Comparison of ENCODE assay signal across 9 mouse cellular contexts in the genomic region with DNA sequence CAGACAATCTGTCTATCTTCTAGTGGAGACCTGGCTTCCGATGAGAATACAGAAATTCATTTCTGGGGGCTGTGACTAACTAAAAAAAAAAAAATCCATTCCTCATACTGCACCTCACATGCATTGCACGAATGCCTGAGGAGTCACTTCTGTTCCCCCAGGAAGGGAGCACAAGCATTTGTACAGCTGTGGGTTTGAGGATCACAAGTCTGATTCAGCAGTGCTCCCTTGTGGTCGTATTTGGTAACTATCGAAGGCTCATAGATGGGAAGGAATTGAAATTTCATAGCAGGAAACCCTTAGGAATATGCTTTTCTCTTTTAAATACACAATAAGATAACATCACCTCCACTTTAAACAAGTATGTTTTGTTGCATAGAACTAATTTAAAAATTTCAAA. TPM values are rescaled to one million over a fixed set of nuclear protein-coding genes. Genes with fewer than 3 reads are reported as not detected.
DNase-seq lines count a peak whose midpoint lies in the region; ATAC-seq lines count a peak whose summit lies in the region.
"Had no signal": no experiment of that assay in that cellular context is flagged by ENCODE, and none has a peak within 500 bp of the region (broad histone marks: within the 10 kb centered on the region; RNA-seq: fewer than 3 reads in every experiment).

No protein-coding gene starts in this region.

- H3K9ac ChIP-seq in midbrain, embryonic 11.5 days (ENCODE audit: low read length): no peak overlapping the region
- H3K9ac ChIP-seq in midbrain, embryonic 13.5 days (replicated peaks): no peak overlapping the region
- H3K9ac ChIP-seq in forebrain, embryonic 11.5 days (ENCODE audit: low read length): no peak overlapping the region

- no peak overlapping the region for H3K27ac ChIP-seq in midbrain, embryonic 11.5 days (ENCODE audit: low read depth, low read length)
- no peak overlapping the region for H3K27ac ChIP-seq in midbrain, embryonic 13.5 days
- no peak overlapping the region for H3K27ac ChIP-seq in forebrain, embryonic 11.5 days (ENCODE audit: low read depth, low read length)

- no peak overlapping the region for H3K4me2 ChIP-seq in midbrain, embryonic 11.5 days
- no peak overlapping the region for H3K4me2 ChIP-seq in midbrain, embryonic 13.5 days (replicated peaks)
- no peak overlapping the region for H3K4me2 ChIP-seq in forebrain, embryonic 11.5 days (ENCODE audit: low read depth, low read length, severe bottlenecking)

- no peaks in the 10 kb centered on the region for H3K36me3 ChIP-seq in midbrain, embryonic 11.5 days (ENCODE audit: control insufficient read depth, insufficient read depth, low read length)
- H3K36me3 ChIP-seq in midbrain, embryonic 13.5 days: no peaks in the 10 kb centered on the region
- no peaks in the 10 kb centered on the region for H3K36me3 ChIP-seq in forebrain, embryonic 11.5 days (ENCODE audit: control insufficient read depth, insufficient read depth, low read length)

- H3K4me1 ChIP-seq in midbrain, embryonic 11.5 days (ENCODE audit: control insufficient read depth, insufficient read depth, low read length): no peaks in the 10 kb centered on the region
- H3K4me1 ChIP-seq in midbrain, embryonic 13.5 days (replicated peaks): no peaks in the 10 kb centered on the region
- no peaks in the 10 kb centered on the region for H3K4me1 ChIP-seq in forebrain, embryonic 11.5 days (replicated peaks; ENCODE audit: control insufficient read depth, insufficient read depth, low read length)

- H3K9me3 ChIP-seq in midbrain, embryonic 11.5 days (ENCODE audit: control insufficient read depth, low read length): no peaks in the 10 kb centered on the region
- H3K9me3 ChIP-seq in midbrain, embryonic 13.5 days: no peaks in the 10 kb centered on the region
- no peaks in the 10 kb centered on the region for H3K9me3 ChIP-seq in forebrain, embryonic 11.5 days (ENCODE audit: control insufficient read depth, low read length)

- H3K27me3 ChIP-seq in midbrain, embryonic 11.5 days (ENCODE audit: control insufficient read depth, insufficient read depth, low read length): no peaks in the 10 kb centered on the region
- no peaks in the 10 kb centered on the region for H3K27me3 ChIP-seq in midbrain, embryonic 13.5 days
- no peaks in the 10 kb centered on the region for H3K27me3 ChIP-seq in forebrain, embryonic 11.5 days (ENCODE audit: control insufficient read depth, insufficient read depth, low read length)

- WGBS in midbrain, embryonic 11.5 days: 31% methylated on average over 4 of the region's 4 CpGs
- WGBS in midbrain, embryonic 13.5 days: 32% methylated on average over 4 of the region's 4 CpGs
- WGBS in forebrain, embryonic 11.5 days: 34% methylated on average over 4 of the region's 4 CpGs

- H3K4me3 ChIP-seq in midbrain, embryonic 11.5 days (ENCODE audit: low read depth, low read length): no peak overlapping the region
- H3K4me3 ChIP-seq in midbrain, embryonic 13.5 days (replicated peaks): no peak overlapping the region
- H3K4me3 ChIP-seq in forebrain, embryonic 11.5 days (ENCODE audit: low read depth, low read length): no peak overlapping the region
- H3K4me3 ChIP-seq: erythroblast, embryonic 14.5 days had no signal

- no peak for ATAC-seq in midbrain, embryonic 11.5 days (ENCODE audit: low FRiP score)
- ATAC-seq in midbrain, embryonic 13.5 days: no peak
- ATAC-seq in forebrain, embryonic 11.5 days (replicated peaks; ENCODE audit: low FRiP score): no peak

- peak; percentile 91 for DNase-seq in midbrain, embryonic 11.5 days (ENCODE audit: low spot score, missing footprints)
- peak; percentile 44 for DNase-seq in adrenal gland, postnatal 25 days
- peak; percentile 62 for DNase-seq in forebrain, embryonic 11.5 days (ENCODE audit: low spot score)
- peak; percentile 81 for DNase-seq in heart, postnatal 4 days
- peak; percentile 45 for DNase-seq in left cerebral cortex, adult 11 months (ENCODE audit: low spot score)
- peak; percentile 64 for DNase-seq in mesoderm, embryonic 11.5 days (ENCODE audit: low read depth, low spot score)
- DNase-seq in thymus, postnatal 4 days: peak; percentile 79

RNA-seq across cellular contexts. Expression of a gene that starts 16.6 kb away (rescaled TPM):
- 0.04 and 0.10 TPM in 2 replicates for polyA plus RNA-seq in midbrain, embryonic 11.5 days (2014; fragmentation: Nextera tagmentation; extraction: Ambion mirVana)
- polyA plus RNA-seq in midbrain, embryonic 13.5 days (2015; fragmentation: Nextera tagmentation; extraction: Ambion mirVana): 0.09 TPM in 1 of 2 replicates, not detected in the other
- not detected in 2 replicates for total RNA-seq in adrenal gland, postnatal 25 days (2021)
- not detected in 2 replicates for polyA plus RNA-seq in forebrain, embryonic 11.5 days (2014; fragmentation: Nextera tagmentation; extraction: Ambion mirVana)
- total RNA-seq in heart, postnatal 4 days (2021): under 1 TPM; 0.26 to 0.27 TPM
- polyA plus RNA-seq: erythroblast, embryonic 14.5 days had no signal
